Mouse (Mus musculus) liver, postnatal 0 days (tissue): Measurements from ENCODE around the gene Anxa3. TPM values are rescaled to one million over a fixed set of nuclear protein-coding genes. Genes with fewer than 3 reads are reported as not detected.

ENCODE experiments used
- ATAC-seq: fragments of 200-750 bp; cut with Nextera tagmentation; 2 replicates; pipeline ENCODE4 v1.8.0; 2017; ENCODE audit warnings: mild to moderate bottlenecking, moderate library complexity
- DNase-seq: peaks from one replicate; pipeline ENCODE4 v3.0.0-alpha.2; 2016
- H3K27ac ChIP-seq: fragments of 300-500 bp; sonication (generic); 2 replicates; pipeline ENCODE4 v1.5.1; 2014; ENCODE audit warnings: antibody characterized with exemption, moderate library complexity, mild to moderate bottlenecking, low read depth
- H3K27me3 ChIP-seq: fragments of 300-500 bp; sonication (generic); 2 replicates; pipeline ENCODE4 v1.6.1; 2014; ENCODE audit warnings: low read length, control low read depth, mixed read lengths; ENCODE audit not compliant: insufficient read depth
- H3K36me3 ChIP-seq: fragments of 300-500 bp; sonication (generic); replicated peaks from 2 replicates; pipeline ENCODE4 v1.6.1; 2014; ENCODE audit warnings: mild to moderate bottlenecking, control low read depth, low read length, moderate library complexity, mixed read lengths; ENCODE audit not compliant: insufficient read depth
- H3K4me1 ChIP-seq: fragments of 300-500 bp; sonication (generic); 2 replicates; pipeline ENCODE4 v1.6.1; 2014; ENCODE audit warnings: antibody characterized with exemption, mild to moderate bottlenecking, control low read depth; ENCODE audit not compliant: insufficient read depth
- H3K4me2 ChIP-seq: fragments of 300-500 bp; sonication (generic); 2 replicates; pipeline ENCODE4 v1.6.1; 2014; ENCODE audit warnings: low read depth, mild to moderate bottlenecking, low read length, moderate library complexity, mixed read lengths
- H3K4me3 ChIP-seq: fragments of 300-500 bp; sonication (generic); 2 replicates; pipeline ENCODE4 v1.5.1; 2014; ENCODE audit warnings: low read depth, low read length
- H3K9ac ChIP-seq: fragments of 300-500 bp; sonication (generic); replicated peaks from 2 replicates; pipeline ENCODE4 v1.6.1; 2014; ENCODE audit warnings: mild to moderate bottlenecking, moderate library complexity
- H3K9me3 ChIP-seq: fragments of 300-500 bp; sonication (generic); 2 replicates; pipeline ENCODE4 v1.6.1; 2016; ENCODE audit warnings: mild to moderate bottlenecking, control low read depth, low read length, mixed read lengths
- CTCF ChIP-seq: sonication (generic); IDR thresholded peaks from 2 replicates; pipeline ENCODE4 v1.5.1; 2016; ENCODE audit warnings: antibody characterized with exemption, low read depth
- EP300 ChIP-seq: IDR thresholded peaks from 2 replicates; pipeline ENCODE4 v1.6.1; 2016; ENCODE audit warnings: antibody characterized with exemption, low read depth, mild to moderate bottlenecking
- WGBS: fragments of 180-500 bp; shearing (Covaris S2); extraction: QIAGEN DNeasy Blood & Tissue Kit; methylation state at CpG from one replicate; pipeline ENCODE4 v1.1.7; 2014; ENCODE audit not compliant: insufficient replicate concordance; 5-methylcytosine and 5-hydroxymethylcytosine counted together
- polyA plus RNA-seq: library from polyadenylated mRNA; unstranded; fragments of >200 nt; fragmentation: Nextera tagmentation; extraction: Ambion mirVana; gene quantifications from 2 replicates; pipeline ENCODE4 v1.2.1, GENCODE M21; 2015

The Anxa3 gene
- polyA plus RNA-seq, 1 experiment from 2014 or later, result 21.8 TPM

- peaks cover 3% of the 10 kb centered on the region; the same call in 1 of the 2 replicates for H3K9me3 ChIP-seq
- H3K4me1 ChIP-seq, result no peaks in the 10 kb centered on the region
- TF ChIP-seq CTCF (no peak), EP300 (no peak)
- no peak overlapping the region for H3K4me3 ChIP-seq
- WGBS, result 65% methylated on average over 11 of the region's 11 CpGs
- ATAC-seq, result no peak
- no peaks in the 10 kb centered on the region for H3K36me3 ChIP-seq
- H3K27ac ChIP-seq, result no peak overlapping the region
- no peak overlapping the region for H3K4me2 ChIP-seq
- H3K9ac ChIP-seq, result no peak overlapping the region
- H3K27me3 ChIP-seq, result no peaks in the 10 kb centered on the region
- no peak for DNase-seq
These were observed 85.9 kb downstream of the Anxa3 start for GRCm38 (mm10) chr5:96878851-96879540.

- WGBS, result 63% methylated on average over 5 of the region's 5 CpGs
- no peak for DNase-seq
- H3K4me1 ChIP-seq, result 0 out of 2 replicates have a peak, but pooled peaks cover 2% of the 10 kb centered on the region
- no peak overlapping the region for H3K4me3 ChIP-seq
- H3K27ac ChIP-seq, result no peak overlapping the region
- H3K4me2 ChIP-seq, result no peak overlapping the region
- ATAC-seq, result no peak
- peaks cover 3% of the 10 kb centered on the region; the same call in 1 of the 2 replicates for H3K9me3 ChIP-seq
- H3K9ac ChIP-seq, result no peak overlapping the region
- no peaks in the 10 kb centered on the region for H3K27me3 ChIP-seq
- no peak for TF ChIP-seq CTCF
- H3K36me3 ChIP-seq, result no peaks in the 10 kb centered on the region
These were observed 87.1 kb downstream of the Anxa3 start for GRCm38 (mm10) chr5:96880231-96880630.

- no peak overlapping the region for H3K4me2 ChIP-seq
- DNase-seq, result no peak
- no peak overlapping the region for H3K4me3 ChIP-seq
- H3K9ac ChIP-seq, result no peak overlapping the region
- H3K27me3 ChIP-seq, result no peaks in the 10 kb centered on the region
- 0 out of 2 replicates have a peak, but pooled peaks cover 3% of the 10 kb centered on the region for H3K4me1 ChIP-seq
- 73% methylated on average over 3 of the region's 3 CpGs for WGBS
- no peak for TF ChIP-seq EP300
- no peak for TF ChIP-seq CTCF
- H3K27ac ChIP-seq, result no peak overlapping the region
- peaks cover 3% of the 10 kb centered on the region; the same call in 1 of the 2 replicates for H3K9me3 ChIP-seq
- H3K36me3 ChIP-seq, result no peaks in the 10 kb centered on the region
- no peak for ATAC-seq
These were observed 88.0 kb downstream of the Anxa3 start for GRCm38 (mm10) chr5:96881118-96881517.

- H3K27me3 ChIP-seq, result no peaks in the 10 kb centered on the region
- H3K27ac ChIP-seq, result no peak overlapping the region
- 0 out of 2 replicates have a peak, but pooled peaks cover 3% of the 10 kb centered on the region for H3K4me1 ChIP-seq
- TF ChIP-seq CTCF, result no peak
- no peak for TF ChIP-seq EP300
- no peak overlapping the region for H3K9ac ChIP-seq
- DNase-seq (no peak), ATAC-seq (no peak)
- peaks cover 3% of the 10 kb centered on the region; the same call in 1 of the 2 replicates for H3K9me3 ChIP-seq
- 62% methylated on average over 3 of the region's 3 CpGs for WGBS
- no peak overlapping the region for H3K4me2 ChIP-seq
- no peaks in the 10 kb centered on the region for H3K36me3 ChIP-seq
- no peak overlapping the region for H3K4me3 ChIP-seq
These were observed 88.5 kb downstream of the Anxa3 start for GRCm38 (mm10) chr5:96881613-96882012.

GRCm38 (mm10) chr5:96885202-96885601 is 92.1 kb downstream of the Anxa3 start:
- Histone ChIP-seq H3K4me2 (no peak overlapping the region), H3K9ac (no peak overlapping the region)

GRCm38 (mm10) chr5:96888396-96888795 is 95.3 kb downstream of the Anxa3 start:
- ATAC-seq (no peak), DNase-seq (no peak)
- 76% methylated on average over 3 of the region's 3 CpGs for WGBS
- no peak overlapping the region for H3K4me2 ChIP-seq
- H3K4me3 ChIP-seq, result no peak overlapping the region
- no peaks in the 10 kb centered on the region for H3K9me3 ChIP-seq
- H3K27me3 ChIP-seq, result no peaks in the 10 kb centered on the region
- H3K4me1 ChIP-seq, result 0 out of 2 replicates have a peak, but pooled peaks cover 3% of the 10 kb centered on the region
- no peaks in the 10 kb centered on the region for H3K36me3 ChIP-seq
- no peak overlapping the region for H3K9ac ChIP-seq
- H3K27ac ChIP-seq, result no peak overlapping the region
- TF ChIP-seq EP300, result no peak
- no peak for TF ChIP-seq CTCF

More at GRCm38 (mm10) chr5:96885202-96885601, 92.1 kb downstream of the Anxa3 start:
- H3K9me3 ChIP-seq, result no peaks in the 10 kb centered on the region
- DNase-seq (no peak), ATAC-seq (no peak; the same call in 1 of the 2 replicates)
- H3K27ac ChIP-seq, result no peak overlapping the region
- H3K36me3 ChIP-seq, result no peaks in the 10 kb centered on the region
- WGBS, result 47% methylated on average over 7 of the region's 7 CpGs
- no peak overlapping the region for H3K4me3 ChIP-seq
- no peaks in the 10 kb centered on the region for H3K27me3 ChIP-seq
- TF ChIP-seq EP300, result no peak
- no peak for TF ChIP-seq CTCF
- 0 out of 2 replicates have a peak, but pooled peaks cover 3% of the 10 kb centered on the region for H3K4me1 ChIP-seq
